Mouse (Mus musculus) layer of hippocampus, adult 9-11 months (tissue): ENCODE results near the gene Chst5.
"Not testable (repeated sequence)": the region's sequence is repeated elsewhere in the genome, so short reads cannot be mapped to it uniquely, and the experiment has no call there.

Experiments
- DNase-seq: peaks from one replicate; pipeline ENCODE4 v3.0.0; 2022

Chst5 gene

DNA sequence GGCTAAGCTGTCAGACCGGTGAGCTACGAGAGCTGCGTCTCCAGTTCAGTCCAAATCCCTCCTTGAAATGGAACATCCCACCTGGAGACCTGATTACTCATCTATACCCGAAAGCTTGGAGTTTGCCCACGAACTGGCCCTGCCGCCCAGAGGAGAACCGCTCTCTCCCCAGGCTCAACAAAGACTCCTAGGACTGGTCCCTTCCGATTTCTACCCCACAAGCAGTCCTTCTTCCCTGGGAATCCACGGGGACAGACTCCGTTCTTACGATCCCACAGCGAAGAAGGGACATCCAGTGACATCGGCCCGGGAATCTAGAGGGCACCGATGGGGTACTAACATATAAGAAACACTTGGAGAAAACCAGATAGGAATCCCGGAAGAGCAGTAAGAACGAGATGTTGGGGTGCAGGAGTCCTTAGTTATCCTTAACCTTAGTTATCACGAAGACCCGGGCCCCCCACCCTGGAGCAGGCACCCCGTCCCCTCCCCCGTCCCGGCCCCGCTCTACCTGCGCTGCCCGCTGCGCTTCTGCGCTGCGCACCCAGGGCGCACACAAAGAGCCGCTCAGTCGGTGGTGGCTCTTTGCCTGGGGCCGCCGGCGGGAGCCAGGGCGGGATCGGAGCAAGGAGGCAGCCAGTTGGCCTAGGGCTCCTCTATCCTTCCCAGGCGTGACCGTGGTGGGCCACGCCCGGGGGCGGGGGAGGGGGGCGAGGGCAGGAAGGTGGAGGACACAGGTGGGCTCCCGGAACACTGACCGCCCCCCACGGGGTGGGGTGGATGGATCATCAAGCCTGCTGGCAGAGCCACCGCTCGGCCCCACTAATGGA is at the start of gene Chst5:
Gene Chst5, minus strand, starts transcription at position 827 of the 830 bp plus-strand sequence.
- DNase-seq, result no peak

DNA sequence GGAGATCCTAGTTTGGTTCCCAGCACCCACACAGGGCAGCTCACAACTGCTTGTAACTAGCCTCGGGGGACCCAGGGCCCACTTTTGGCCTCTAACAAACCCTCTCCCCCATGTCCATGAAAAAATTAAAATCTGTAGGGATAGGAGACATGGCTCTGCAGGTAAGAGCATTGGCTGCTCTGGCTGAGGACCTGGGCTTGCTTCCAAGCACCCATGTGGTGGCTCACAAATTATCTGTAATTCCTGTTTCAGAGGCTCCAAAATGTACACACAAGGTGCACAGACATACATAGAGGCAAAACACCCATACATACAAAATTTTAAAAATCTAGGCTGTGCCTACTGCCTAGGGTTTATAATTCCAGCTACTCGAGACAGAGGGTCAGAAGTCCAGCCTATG is 47.0 kb upstream of the Chst5 start:
- DNase-seq, result no peak

DNA sequence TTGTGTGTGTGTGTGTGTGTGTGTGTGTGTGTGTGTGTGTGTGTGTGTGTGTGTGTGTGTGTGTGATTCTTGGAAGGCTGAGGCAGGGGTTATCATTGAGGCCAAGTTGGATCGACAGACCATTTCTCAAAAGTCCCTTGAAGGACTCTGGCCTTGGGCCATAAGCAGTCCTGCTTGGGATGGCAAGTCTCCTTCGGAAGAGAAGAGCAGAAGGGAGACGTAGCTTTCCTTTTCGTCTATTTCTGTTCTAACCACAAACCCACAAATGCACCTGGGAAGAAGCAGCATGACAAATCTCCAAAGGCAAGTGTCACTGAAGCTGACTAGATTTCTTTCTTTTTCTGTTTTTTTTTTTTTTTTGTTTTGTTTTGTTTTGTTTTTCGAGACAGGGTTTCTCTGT is 45.6 kb upstream of the Chst5 start:
- DNase-seq, result no peak

DNA sequence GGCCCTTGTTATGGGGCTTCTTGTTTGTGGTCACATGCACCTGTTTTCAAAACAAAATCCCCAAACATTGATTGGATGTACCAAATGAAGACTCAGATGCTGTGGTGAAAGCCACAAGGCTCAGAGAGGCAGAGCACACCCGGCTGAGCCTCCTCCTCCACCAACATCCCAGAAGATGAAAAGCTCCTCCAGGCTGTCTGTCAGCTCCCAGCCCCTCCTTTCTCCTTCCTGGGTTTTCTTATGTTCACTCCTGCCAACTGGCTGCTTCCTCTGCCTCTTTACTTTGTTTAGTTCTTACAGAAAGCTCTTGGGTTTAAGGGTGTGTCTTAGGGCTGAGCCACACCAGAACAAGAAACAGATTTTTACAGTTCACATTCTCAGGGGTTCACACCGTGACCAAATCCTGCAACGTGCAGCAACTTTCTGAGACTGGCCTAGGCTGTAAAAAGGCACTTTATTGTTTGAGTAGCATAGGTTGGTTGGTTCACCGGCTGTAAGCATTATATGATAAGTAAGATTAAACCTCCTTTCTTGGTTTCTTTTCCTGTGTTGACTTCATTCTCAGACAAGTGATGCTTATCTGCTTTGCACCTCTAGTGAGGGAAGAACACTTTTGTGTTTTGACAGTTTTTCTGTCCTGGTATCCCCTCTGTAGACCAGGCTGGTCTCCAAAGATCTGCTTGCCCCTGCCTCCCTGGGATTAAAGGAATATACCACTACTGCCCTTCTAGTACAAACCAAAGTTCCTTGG is 44.8 kb upstream of the Chst5 start:
- no peak for DNase-seq

DNA sequence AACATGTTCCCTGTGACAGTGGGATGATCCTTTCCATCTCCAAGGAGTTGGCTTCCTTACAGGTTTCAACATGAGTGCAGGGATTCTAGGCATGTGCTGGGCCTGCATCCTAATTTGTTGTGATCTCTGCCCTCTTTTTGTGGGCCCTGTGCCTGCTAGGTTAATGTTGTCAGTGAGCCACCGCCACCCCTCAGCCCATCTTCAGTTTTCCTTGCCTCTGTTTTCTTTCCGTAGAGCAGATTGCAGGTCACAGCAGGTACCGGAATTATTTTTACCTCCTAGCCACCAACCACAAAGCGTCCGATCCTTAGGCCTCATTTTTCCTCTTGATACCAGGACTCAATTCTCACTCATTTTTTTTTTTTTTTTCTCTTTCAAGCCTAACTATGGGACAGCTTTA is 41.7 kb upstream of the Chst5 start:
- DNase-seq, result no peak

DNA sequence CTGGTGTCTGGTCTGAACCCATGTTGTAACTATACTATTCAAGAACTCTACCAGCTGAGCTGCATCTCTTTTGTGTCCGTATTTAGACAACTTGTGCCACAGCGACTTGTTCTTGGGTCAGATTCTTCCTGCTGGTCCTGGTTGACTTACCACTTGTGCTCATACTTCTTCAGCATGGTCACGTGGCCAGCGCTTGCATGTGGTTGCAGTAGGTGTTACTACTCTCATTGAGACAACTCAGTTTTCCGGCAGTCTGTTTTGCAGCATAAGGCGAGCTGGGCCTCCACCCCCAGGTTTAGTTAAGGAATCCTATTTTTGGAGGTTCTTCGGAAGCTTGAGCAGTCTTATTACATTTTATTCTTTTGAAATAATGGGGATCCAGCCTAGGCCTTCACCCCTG is 41.1 kb upstream of the Chst5 start:
- peak; percentile 78 for DNase-seq

DNA sequence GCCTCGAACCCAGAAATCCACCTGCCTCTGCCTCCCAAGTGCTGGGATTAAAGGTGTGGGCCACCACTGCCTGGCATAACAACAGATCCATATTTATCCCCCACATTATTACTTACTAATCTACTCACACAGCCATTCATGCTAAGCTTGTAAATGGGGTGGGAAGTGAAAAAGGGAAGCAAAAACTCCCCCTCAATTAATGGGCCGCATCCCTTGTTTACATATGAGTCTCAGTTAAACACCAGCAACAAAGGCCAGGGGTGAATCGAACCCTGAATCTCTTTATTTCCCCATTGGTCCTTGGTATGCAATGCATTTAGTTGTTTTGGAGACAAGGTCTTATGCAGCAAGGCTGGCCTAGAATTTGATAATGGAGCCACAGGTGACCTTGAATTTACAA is 40.6 kb upstream of the Chst5 start:
- DNase-seq, result no peak

DNA sequence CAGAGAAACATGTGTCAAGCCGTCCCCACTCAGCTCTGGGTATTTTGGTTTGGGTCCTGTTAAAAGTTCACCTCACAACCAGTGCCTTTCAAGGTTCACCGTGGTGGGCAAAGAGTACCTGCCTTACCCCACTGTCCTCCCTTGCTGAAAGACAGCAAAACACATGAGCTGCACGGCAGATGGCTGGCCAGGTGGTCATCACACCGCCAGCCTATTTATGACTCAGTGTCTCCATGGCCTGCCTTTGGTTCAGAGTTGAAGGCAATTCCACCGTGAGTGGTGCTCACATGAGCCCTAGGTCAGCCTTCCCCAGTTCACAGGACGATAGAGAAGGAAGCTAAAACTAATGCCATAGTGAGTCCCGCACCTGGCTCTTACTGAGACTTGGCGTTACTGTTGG is 37.7 kb upstream of the Chst5 start:
- DNase-seq, result no peak

DNA sequence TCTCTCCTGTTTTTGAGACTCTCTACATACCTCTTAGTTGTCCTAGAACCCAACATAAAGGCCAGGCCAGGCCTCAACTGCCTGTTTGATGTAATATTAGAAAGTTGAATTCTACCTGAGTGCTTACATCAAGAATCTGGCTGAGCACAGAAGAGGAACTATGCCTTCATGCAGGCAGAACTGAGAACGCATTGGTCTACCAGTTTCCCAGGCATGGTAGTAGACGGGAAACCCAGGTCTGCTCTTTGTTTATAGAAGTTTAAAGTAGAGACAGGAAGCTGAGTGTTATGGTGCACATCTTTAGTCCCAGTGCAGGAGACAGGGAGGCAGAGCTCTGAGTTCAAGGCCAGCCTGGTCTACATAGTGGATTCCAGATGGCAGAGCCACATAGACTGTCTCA is 36.9 kb upstream of the Chst5 start:
- no peak for DNase-seq

DNA sequence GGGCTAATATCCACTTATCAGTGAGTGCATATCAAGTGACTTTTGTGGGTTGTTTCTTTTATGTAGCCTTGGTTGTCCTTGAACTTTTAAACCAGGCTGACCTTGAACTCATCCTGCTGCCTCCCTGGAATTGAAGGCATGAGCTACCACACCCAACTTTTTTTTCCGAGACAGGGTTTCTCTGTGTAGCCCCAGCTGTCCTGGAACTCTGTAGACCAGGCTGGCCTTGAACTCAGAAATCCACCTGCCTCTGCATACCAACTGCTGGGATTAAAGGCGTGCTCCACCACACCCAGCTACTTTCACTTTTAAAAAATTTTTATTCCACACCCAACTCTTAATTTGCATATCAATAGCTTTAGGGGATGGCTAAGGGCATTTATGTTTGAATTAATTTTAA is 33.3 kb upstream of the Chst5 start:
- DNase-seq, result no peak

DNA sequence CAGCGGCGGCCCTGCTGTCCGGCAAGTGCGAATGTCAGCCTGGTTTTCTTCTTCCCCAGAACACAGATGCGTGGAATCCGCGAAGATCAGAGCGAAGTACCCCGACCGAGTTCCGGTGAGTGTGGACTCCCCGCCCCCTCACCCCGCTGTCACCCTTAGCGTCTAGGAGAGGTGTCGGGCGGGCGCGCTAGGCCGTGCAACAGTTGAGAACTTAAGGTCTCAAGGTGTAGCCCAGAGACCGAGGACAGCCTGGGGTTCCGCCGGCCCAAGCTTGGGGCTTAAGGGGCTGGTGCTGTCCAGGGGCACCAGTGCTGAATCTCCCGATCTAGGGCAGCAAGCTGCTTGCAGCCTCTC is 30.8 kb upstream of the Chst5 start:
- DNase-seq, result no peak

DNA sequence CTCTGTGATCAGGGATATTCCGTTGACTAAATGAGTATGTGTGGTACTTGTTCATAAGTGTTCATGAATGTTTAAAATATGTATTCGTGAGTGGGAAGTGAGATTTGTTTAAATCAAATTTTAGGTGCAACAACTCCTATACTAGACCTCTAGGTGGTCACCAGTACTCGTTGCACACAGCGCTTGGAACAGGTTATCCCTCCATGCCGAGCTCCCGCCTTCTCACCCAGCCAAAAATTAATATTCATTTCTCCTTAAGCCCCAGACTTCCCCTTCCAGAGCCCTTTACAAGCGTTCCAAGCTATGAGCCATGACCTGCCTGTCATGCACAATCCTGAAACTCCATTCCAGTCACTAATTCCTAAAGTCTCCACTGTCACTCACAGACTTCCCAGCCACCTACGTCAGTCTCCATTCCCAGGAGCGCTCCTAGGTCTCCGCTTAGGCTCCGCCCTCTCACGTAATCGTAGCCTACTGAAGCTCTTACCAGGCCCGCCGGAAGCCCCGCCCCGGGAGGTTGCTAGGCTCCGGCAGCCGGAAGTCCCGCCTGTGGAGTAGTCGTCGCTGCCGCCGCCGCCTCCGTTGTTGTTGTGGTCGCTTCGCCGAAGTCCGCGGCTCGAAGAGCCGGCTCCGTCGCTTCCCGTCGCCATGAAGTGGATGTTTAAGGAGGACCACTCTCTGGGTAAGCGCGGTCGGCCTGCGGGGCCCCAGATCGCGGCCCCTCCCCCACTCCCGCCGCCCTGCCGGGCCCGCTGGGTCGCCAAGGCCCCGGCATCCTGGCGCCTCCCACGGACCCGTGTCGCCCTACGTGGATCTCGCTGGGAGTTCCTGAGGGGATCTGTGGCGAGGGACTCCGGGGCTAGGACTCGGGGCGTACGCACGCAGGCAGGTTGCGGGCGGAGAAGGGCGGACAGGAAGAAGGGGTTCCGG is 30.2 kb upstream of the Chst5 start, which contains the start of gene Gabarapl2:
Gene Gabarapl2, plus strand, starts transcription at position 533 of the 930 bp plus-strand sequence.
- DNase-seq, result peak; percentile 99

DNA sequence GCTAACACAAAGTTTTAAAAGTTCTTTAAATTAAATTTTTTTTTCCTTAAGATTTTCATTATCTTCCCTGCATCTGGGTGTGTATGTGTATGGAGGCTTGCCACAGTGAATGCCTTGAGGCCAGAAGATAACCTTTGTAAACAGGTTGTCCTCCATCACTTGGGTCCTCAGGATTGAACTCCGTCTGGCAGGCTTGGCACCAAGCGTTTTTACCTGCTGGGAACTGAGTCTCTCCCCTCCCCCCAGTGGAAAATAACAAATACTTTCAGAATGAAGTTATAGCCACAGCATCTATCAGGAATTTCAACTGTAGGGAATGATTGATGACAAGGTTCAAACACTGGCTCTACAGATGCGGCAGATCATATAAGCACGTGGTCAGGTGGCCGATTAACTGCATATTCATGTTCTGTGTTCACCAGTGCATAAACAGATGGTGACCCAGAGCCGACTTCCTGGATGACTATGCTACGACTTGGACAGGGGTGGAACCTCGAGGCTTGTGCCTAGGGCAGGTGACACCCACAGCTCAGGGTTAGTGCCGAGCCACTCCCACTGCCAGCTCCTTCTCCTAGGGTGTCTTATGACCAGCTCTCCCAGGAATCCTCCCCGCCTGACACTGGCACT is 29.4 kb upstream of the Chst5 start:
- DNase-seq, result peak; percentile 30

DNA sequence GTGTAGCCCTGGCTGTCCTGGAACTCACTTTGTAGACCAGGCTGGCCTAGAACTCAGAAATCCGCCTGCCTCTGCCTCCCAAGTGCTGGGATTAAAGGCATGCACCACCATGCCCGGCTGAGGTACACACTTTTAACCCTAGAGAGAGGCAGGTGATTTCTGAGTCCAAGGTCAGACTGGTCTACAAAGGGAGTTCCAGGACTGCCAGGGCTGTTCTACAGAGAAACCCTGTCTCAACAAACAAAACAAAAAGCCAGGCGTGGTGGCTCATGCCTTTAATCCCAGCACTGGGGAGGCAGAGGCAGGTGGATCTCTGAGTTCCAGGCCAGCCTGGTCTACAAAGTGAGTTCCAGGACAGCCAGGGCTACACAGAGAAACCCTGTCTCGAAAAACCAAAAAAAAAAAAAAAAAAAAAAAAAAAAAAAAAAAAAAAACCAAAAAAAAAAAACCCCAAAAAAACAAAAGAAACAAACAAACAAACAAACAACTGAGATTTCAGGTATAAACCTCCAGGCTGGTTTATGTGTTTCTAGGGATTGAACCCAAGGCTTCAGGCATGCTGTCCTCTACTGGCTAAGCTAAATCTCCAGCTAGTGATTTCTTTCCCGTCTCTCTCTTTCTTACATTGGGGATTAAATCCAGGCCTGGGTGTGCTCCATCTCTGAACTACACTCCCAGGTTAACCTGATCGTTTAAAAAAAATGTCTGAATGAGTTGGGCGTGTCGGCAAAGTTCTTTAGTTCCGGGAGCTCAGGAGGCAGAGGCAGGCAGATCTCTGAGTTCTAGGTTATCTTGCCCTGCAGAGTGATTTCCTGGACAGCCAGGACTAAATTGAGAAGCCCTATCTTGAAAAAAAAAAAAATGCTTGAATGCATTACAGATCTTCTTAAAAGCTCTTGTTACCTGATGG is 28.1 kb upstream of the Chst5 start:
- not testable (repeated sequence) for DNase-seq

DNA sequence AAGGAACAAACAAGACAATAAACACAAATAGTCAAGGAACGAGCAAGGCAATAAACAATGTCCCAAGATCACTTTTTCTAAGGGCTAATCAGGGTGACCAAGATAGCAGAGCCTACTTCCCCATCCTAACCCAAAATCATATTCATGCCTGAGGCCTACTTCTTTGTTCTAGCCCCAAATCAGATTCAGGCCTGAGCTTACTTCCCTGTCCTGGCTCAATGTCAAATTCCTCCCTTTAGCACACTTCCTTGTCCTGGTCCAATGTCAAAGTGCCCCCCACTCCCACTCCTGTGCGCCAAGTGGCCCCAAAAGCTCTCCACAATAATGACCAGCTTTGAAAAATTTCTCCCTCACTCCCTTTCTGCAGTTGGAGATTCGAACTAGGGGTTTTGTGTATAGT is 26.9 kb upstream of the Chst5 start:
- DNase-seq, result no peak

DNA sequence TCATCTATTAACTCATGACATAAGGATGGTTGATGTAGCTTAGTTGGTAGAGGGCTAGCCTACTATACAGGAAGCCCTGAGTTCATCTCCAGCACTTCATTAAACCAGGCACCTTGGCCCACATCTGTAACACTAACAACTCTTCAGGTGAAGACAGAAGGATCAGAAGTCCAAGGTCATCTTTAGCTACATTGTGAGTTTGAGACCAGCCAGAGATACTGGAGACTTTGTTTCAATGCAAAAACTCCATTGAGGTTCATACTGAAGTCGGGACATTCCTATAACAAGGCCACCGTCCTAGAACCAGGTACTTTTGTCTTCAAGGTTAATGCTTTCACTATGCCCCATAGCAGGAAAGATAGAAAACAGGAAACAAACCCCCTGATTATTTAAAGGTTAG is 24.0 kb upstream of the Chst5 start:
- no peak for DNase-seq

DNA sequence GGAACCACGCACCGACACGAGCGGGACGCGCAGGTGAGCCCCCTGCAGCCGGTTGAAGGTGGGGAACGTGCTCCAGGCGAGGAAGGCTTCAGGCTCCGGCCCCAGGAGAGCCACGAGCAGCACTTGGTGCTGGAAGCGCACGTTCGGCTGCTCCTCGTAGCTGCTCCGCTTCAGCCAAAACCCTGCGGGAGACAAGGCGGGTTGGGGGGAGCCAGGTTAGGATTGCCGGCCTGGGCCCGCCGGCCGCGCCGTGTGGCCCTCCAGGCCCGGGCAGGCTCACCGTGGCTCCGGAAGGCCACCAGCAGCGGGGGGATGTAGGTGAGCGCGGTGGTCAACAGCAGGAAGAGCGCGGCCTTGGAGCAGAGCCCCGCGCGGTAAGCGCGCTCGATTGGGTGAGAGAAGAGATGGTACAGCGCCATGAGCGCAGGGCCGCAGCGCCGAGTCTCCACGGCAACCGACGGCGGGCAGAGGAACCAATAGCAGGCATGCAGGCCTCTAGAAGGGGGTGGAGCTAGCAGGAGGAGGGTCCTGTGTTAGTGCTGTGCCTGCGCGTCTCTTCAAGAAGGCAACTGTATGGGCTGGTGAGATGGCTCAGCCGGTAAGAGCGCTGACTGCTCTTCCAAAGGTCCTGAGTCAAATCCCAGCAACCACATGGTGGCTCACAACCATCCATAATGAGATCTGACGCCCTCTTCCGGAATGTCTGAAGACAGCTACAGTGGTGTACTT is 23.3 kb upstream of the Chst5 start, which contains the start of gene Tmem231:
Gene Tmem231, minus strand, starts transcription at position 534 of the 729 bp plus-strand sequence.
- DNase-seq, result peak; percentile 94

DNA sequence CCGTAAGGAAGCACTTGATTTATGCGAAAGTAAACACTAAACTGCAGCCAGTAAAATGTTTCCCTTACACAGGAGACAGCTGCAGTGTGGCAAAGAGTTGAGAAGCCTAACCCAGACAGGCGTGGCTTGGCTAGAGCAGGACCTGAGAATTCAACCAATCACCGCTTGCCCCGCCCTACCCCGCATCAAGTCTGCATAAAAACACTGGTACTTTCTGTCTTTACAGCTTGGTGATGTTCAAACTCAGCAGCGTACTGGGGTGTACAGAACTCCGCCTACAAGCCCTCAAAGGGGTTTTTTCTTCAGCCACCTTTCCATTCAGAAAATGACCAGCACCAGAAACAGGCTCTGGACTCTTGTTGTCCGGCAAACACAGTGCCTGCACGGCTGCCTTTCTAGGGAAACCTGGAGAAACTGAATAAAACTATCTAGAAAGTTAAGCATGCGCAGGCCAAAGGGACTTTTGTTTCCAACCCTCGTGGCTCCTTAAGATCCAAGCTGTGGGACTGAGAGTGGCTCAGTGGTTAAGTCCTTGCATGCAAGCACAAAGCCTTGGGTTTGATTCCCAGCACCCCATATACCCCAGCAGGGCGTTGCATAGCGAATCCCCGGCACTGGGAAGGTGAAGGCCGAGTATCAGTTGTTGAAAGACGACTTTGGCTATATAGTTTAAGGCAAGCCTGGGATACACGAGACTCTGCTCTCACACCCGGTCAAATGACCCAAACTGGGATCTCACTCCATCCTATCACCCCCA is 22.5 kb upstream of the Chst5 start:
- DNase-seq, result peak; percentile 25

DNA sequence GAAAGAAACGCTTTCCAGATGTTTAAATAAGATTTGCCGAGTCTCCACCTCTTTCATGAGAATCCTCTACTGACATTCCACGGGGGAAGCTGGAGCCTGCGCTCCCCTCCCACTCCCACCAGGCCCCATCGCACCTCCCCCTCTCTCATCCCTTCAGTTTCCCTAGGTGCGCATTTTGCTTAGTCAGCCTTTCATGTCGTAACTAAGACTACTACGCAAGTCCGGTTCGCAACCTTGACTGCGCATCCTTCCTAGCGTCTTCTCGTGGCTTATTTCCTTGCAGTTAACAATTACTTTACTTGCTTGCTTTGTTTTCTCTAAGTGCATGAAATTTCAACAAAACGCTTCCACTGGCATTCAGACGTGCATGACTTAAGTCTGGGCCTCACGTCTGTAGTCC is 21.5 kb upstream of the Chst5 start:
- DNase-seq, result no peak
